Mouse (Mus musculus): ENCODE results near the gene Knstrn. TPM values are rescaled to one million over a fixed set of nuclear protein-coding genes. Genes with fewer than 3 reads are reported as not detected.
A peak's percentile ranks its signal among the peaks of the same experiment; 100 is the strongest.

The Knstrn gene
- polyA plus RNA-seq, 1 experiment from 2014 or later: 119 TPM

- Histone ChIP-seq H3K27me3 (ENCODE audit: insufficient read depth, low read length) (peaks cover 5% of the 10 kb centered on the region; the same call in 1 of the 2 replicates), H3K4me2 (replicated peaks; ENCODE audit: low read depth, low read length) (no peak overlapping the region), H3K9me3 (ENCODE audit: low read length) (peaks cover 2% of the 10 kb centered on the region; the same call in 1 of the 2 replicates), H3K4me1 (ENCODE audit: insufficient read depth, low read length) (no peaks in the 10 kb centered on the region), H3K4me3 (ENCODE audit: low read length) (no peak overlapping the region), H3K9ac (replicated peaks; ENCODE audit: low read length) (no peak overlapping the region), H3K36me3 (ENCODE audit: insufficient read depth, low read length) (no peaks in the 10 kb centered on the region), H3K27ac (ENCODE audit: low read length) (no peak overlapping the region)
- ATAC-seq (ENCODE audit: low FRiP score, low TSS enrichment): no peak
- 70% methylated on average over 4 of the region's 4 CpGs for WGBS
These were observed 6.9 kb upstream of the Knstrn start for GRCm38 (mm10) chr2:118806860-118807259.

DNA sequence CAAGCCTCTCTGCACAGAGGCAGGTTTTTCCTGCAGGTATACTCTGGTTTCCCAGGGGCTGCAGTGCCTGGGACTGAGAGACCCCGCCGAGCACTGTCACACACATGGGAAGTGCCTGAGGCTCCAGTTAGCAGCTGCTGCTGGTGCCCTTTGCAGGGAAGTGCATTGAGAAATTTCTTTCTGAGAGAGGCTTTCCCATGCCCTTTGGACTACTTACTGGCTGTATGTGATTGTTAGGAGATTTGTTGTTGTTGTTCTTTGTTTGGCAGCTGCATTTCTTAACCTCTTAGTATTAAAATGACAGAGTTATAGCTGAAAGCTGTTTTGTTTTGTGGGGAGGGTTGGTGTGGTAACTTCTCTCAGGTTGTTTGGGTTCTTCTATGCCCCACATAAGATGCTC is 2.9 kb upstream of the Knstrn start:
- Histone ChIP-seq H3K9ac (replicated peaks; ENCODE audit: low read length) (no peak overlapping the region), H3K4me1 (ENCODE audit: insufficient read depth, low read length) (peaks cover 11% of the 10 kb centered on the region; the same call in 1 of the 2 replicates), H3K36me3 (ENCODE audit: insufficient read depth, low read length) (no peaks in the 10 kb centered on the region), H3K4me2 (replicated peaks; ENCODE audit: low read depth, low read length) (no peak overlapping the region), H3K27me3 (ENCODE audit: insufficient read depth, low read length) (peaks cover 3% of the 10 kb centered on the region; the same call in 1 of the 2 replicates), H3K27ac (ENCODE audit: low read length) (no peak overlapping the region), H3K9me3 (ENCODE audit: low read length) (peaks cover 2% of the 10 kb centered on the region; the same call in 1 of the 2 replicates), H3K4me3 (ENCODE audit: low read length) (no peak overlapping the region)
- 38% methylated on average over 2 of the region's 2 CpGs for WGBS
- ATAC-seq (ENCODE audit: low FRiP score, low TSS enrichment): no peak

GRCm38 (mm10) chr2:118812724-118813123 is 1.1 kb upstream of the Knstrn start:
- H3K36me3 ChIP-seq (ENCODE audit: insufficient read depth, low read length): peaks cover 7% of the 10 kb centered on the region
- no peak overlapping the region for H3K9ac ChIP-seq (replicated peaks; ENCODE audit: low read length)
- H3K27ac ChIP-seq (ENCODE audit: low read length): no peak overlapping the region
- 81% methylated on average over 1 of the region's 1 CpGs for WGBS
- H3K4me3 ChIP-seq (ENCODE audit: low read length): no peak overlapping the region
- no peak for ATAC-seq (ENCODE audit: low FRiP score, low TSS enrichment)
- peaks cover 11% of the 10 kb centered on the region; the same call in 1 of the 2 replicates for H3K4me1 ChIP-seq (ENCODE audit: insufficient read depth, low read length)
- H3K27me3 ChIP-seq (ENCODE audit: insufficient read depth, low read length): 0 out of 2 replicates have a peak, but pooled peaks cover 2% of the 10 kb centered on the region
- H3K4me2 ChIP-seq (replicated peaks; ENCODE audit: low read depth, low read length): no peak overlapping the region
- peaks cover 2% of the 10 kb centered on the region; the same call in 1 of the 2 replicates for H3K9me3 ChIP-seq (ENCODE audit: low read length)

- peaks cover 66% of the 10 kb centered on the region for H3K36me3 ChIP-seq (ENCODE audit: insufficient read depth, low read length)
- no peak for ATAC-seq (ENCODE audit: low FRiP score, low TSS enrichment)
- WGBS: 92% methylated on average over 5 of the region's 5 CpGs
These were observed 9.0 kb downstream of the Knstrn start for GRCm38 (mm10) chr2:118822800-118823199.

DNA sequence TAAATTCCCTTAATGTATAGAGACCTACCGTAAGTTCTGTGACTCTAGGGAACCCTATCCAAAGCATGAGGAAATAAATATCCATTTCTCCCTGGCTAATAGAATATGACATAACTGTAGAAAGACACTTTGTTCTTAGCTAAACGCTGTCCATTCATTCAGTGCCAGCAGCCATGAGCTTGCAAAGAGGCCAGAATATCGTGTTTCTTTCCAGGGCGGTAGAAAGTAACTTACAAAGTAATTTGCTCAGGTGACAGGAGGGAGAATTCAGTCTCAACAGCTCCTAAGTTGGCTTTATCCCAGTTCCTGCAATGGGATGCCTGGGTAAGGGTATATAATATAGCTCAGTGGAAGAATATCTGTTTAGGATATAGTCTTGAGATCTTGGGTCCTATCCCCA is 10.6 kb downstream of the Knstrn start:
- ATAC-seq (ENCODE audit: low FRiP score, low TSS enrichment): no peak
- no peaks in the 10 kb centered on the region for H3K27me3 ChIP-seq (ENCODE audit: insufficient read depth, low read length)
- H3K9me3 ChIP-seq (ENCODE audit: low read length): no peaks in the 10 kb centered on the region; the same call in 1 of the 2 replicates
- 91% methylated on average over 4 of the region's 4 CpGs for WGBS
- H3K9ac ChIP-seq (replicated peaks; ENCODE audit: low read length): no peak overlapping the region
- peaks cover 58% of the 10 kb centered on the region for H3K36me3 ChIP-seq (ENCODE audit: insufficient read depth, low read length)
- H3K4me1 ChIP-seq (ENCODE audit: insufficient read depth, low read length): no peaks in the 10 kb centered on the region
- H3K4me3 ChIP-seq (ENCODE audit: low read length): no peak overlapping the region
- no peak overlapping the region for H3K4me2 ChIP-seq (replicated peaks; ENCODE audit: low read depth, low read length)
- H3K27ac ChIP-seq (ENCODE audit: low read length): no peak overlapping the region

More at GRCm38 (mm10) chr2:118822800-118823199, 9.0 kb downstream of the Knstrn start:
- no peaks in the 10 kb centered on the region for H3K4me1 ChIP-seq (ENCODE audit: insufficient read depth, low read length)
- no peaks in the 10 kb centered on the region for H3K27me3 ChIP-seq (ENCODE audit: insufficient read depth, low read length)
- H3K4me2 ChIP-seq (replicated peaks; ENCODE audit: low read depth, low read length): no peak overlapping the region
- no peaks in the 10 kb centered on the region; the same call in 1 of the 2 replicates for H3K9me3 ChIP-seq (ENCODE audit: low read length)
- H3K4me3 ChIP-seq (ENCODE audit: low read length): no peak overlapping the region
- no peak overlapping the region for H3K27ac ChIP-seq (ENCODE audit: low read length)
- H3K9ac ChIP-seq (replicated peaks; ENCODE audit: low read length): no peak overlapping the region

DNA sequence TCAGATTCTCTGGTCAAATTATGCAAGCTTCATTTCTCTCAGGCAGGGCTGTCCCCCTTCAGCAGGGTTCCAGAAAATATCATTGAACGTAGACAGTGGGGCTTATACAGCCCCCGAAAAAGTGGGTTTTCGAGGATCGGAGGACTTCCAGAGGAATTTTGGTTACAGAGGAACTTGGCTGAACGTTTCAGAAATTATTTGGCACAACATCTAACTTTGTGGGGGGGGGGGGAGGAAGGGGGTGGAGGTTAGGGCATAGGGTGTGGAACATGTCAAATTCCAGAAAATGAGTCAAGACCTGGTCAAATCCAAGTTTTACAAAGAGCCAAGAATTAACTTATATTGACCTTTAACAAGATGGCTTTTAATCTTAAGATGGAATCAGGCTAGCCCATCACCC is 15.3 kb downstream of the Knstrn start:
- Histone ChIP-seq H3K27me3 (ENCODE audit: insufficient read depth, low read length) (no peaks in the 10 kb centered on the region), H3K4me2 (replicated peaks; ENCODE audit: low read depth, low read length) (no peak overlapping the region), H3K4me1 (ENCODE audit: insufficient read depth, low read length) (no peaks in the 10 kb centered on the region), H3K9me3 (ENCODE audit: low read length) (no peaks in the 10 kb centered on the region), H3K36me3 (ENCODE audit: insufficient read depth, low read length) (peaks cover 68% of the 10 kb centered on the region), H3K4me3 (ENCODE audit: low read length) (no peak overlapping the region), H3K9ac (replicated peaks; ENCODE audit: low read length) (no peak overlapping the region), H3K27ac (ENCODE audit: low read length) (no peak overlapping the region)
- WGBS: 86% methylated on average over 5 of the region's 5 CpGs
- ATAC-seq (ENCODE audit: low FRiP score, low TSS enrichment): no peak

DNA sequence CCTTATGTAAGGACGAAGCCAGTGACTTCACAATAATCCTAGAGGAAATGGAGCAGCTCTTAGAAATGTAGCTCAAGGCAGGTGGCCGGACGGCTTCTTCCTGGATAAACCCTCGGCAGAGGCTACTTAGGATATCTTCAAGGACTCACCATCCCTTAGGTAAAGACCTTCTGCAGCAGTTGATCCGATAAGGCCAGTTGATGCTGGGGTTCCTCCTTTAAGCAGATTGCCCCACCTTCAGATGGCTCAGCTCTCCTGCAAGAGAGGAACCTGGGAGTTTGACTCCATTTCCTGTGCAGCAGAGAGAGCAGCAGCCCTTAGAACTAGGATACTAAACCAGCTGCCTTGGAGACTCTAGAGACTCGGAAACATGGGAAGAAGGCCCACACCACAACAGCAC is 20.3 kb downstream of the Knstrn start:
- WGBS: 96% methylated on average over 6 of the region's 6 CpGs
- no peak for ATAC-seq (ENCODE audit: low FRiP score, low TSS enrichment)
- H3K4me2 ChIP-seq (replicated peaks; ENCODE audit: low read depth, low read length): no peak overlapping the region
- H3K4me1 ChIP-seq (ENCODE audit: insufficient read depth, low read length): no peaks in the 10 kb centered on the region
- no peaks in the 10 kb centered on the region for H3K9me3 ChIP-seq (ENCODE audit: low read length)
- no peak overlapping the region for H3K9ac ChIP-seq (replicated peaks; ENCODE audit: low read length)
- no peaks in the 10 kb centered on the region for H3K27me3 ChIP-seq (ENCODE audit: insufficient read depth, low read length)
- H3K27ac ChIP-seq (ENCODE audit: low read length): no peak overlapping the region
- H3K36me3 ChIP-seq (ENCODE audit: insufficient read depth, low read length): peaks cover 50% of the 10 kb centered on the region
- no peak overlapping the region for H3K4me3 ChIP-seq (ENCODE audit: low read length)

DNA sequence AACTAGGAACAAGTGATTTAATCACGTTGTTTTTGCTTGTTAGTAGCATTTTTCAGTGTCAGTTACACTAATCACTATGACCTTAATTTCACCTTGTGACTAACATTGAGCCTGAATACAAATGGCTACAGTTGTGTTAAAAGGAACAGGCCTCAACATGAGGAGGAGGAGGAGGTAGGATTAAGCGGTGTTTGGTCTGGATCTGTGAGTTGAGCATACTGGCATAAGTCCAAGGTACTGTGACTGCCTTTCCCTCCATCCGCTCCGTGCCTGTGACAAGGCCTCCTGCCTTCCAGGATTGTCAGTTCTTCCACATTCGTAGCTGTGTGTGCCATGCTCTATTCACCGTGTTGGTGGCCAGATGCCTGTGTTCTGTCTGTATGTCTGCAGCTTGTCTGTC is 21.3 kb downstream of the Knstrn start:
- H3K4me3 ChIP-seq (ENCODE audit: low read length): no peak overlapping the region

GRCm38 (mm10) chr2:118838330-118838729 is 24.5 kb downstream of the Knstrn start:
- Histone ChIP-seq H3K4me3 (ENCODE audit: low read length) (no peak overlapping the region), H3K27me3 (ENCODE audit: insufficient read depth, low read length) (no peaks in the 10 kb centered on the region), H3K9ac (replicated peaks; ENCODE audit: low read length) (no peak overlapping the region), H3K4me2 (replicated peaks; ENCODE audit: low read depth, low read length) (no peak overlapping the region), H3K27ac (ENCODE audit: low read length) (0 out of 2 replicates have a peak overlapping the region, but pooled peaks have one; percentile 2), H3K36me3 (ENCODE audit: insufficient read depth, low read length) (peaks cover 20% of the 10 kb centered on the region; the same call in 1 of the 2 replicates), H3K9me3 (ENCODE audit: low read length) (no peaks in the 10 kb centered on the region), H3K4me1 (ENCODE audit: insufficient read depth, low read length) (no peaks in the 10 kb centered on the region)
- 49% methylated on average over 5 of the region's 5 CpGs for WGBS
- ATAC-seq (ENCODE audit: low FRiP score, low TSS enrichment): no peak

More for the DNA sequence above, 21.3 kb downstream of the Knstrn start:
- H3K4me1 ChIP-seq (ENCODE audit: insufficient read depth, low read length): no peaks in the 10 kb centered on the region
- H3K27me3 ChIP-seq (ENCODE audit: insufficient read depth, low read length): no peaks in the 10 kb centered on the region
- no peaks in the 10 kb centered on the region for H3K9me3 ChIP-seq (ENCODE audit: low read length)
- H3K9ac ChIP-seq (replicated peaks; ENCODE audit: low read length): no peak overlapping the region
- no peak overlapping the region for H3K4me2 ChIP-seq (replicated peaks; ENCODE audit: low read depth, low read length)
- no peak overlapping the region for H3K27ac ChIP-seq (ENCODE audit: low read length)
- no peak for ATAC-seq (ENCODE audit: low FRiP score, low TSS enrichment)
- WGBS: 86% methylated on average over 6 of the region's 6 CpGs
- peaks cover 42% of the 10 kb centered on the region for H3K36me3 ChIP-seq (ENCODE audit: insufficient read depth, low read length)

- 73% methylated on average over 5 of the region's 5 CpGs for WGBS
- no peak for ATAC-seq (ENCODE audit: low FRiP score, low TSS enrichment)
- Histone ChIP-seq H3K4me2 (replicated peaks; ENCODE audit: low read depth, low read length) (no peak overlapping the region), H3K4me1 (ENCODE audit: insufficient read depth, low read length) (peaks cover 3% of the 10 kb centered on the region; the same call in 1 of the 2 replicates), H3K27me3 (ENCODE audit: insufficient read depth, low read length) (no peaks in the 10 kb centered on the region), H3K4me3 (ENCODE audit: low read length) (no peak overlapping the region), H3K27ac (ENCODE audit: low read length) (no peak overlapping the region), H3K9ac (replicated peaks; ENCODE audit: low read length) (no peak overlapping the region), H3K9me3 (ENCODE audit: low read length) (0 out of 2 replicates have a peak, but pooled peaks cover 4% of the 10 kb centered on the region), H3K36me3 (ENCODE audit: insufficient read depth, low read length) (no peaks in the 10 kb centered on the region; the same call in 1 of the 2 replicates)
These were observed 27.4 kb downstream of the Knstrn start for GRCm38 (mm10) chr2:118841186-118841585.

Measured in kidney, embryonic 16.5 days (tissue).